Mouse (Mus musculus): ENCODE results near the gene Rhcg.

Gene Rhcg

DNA sequence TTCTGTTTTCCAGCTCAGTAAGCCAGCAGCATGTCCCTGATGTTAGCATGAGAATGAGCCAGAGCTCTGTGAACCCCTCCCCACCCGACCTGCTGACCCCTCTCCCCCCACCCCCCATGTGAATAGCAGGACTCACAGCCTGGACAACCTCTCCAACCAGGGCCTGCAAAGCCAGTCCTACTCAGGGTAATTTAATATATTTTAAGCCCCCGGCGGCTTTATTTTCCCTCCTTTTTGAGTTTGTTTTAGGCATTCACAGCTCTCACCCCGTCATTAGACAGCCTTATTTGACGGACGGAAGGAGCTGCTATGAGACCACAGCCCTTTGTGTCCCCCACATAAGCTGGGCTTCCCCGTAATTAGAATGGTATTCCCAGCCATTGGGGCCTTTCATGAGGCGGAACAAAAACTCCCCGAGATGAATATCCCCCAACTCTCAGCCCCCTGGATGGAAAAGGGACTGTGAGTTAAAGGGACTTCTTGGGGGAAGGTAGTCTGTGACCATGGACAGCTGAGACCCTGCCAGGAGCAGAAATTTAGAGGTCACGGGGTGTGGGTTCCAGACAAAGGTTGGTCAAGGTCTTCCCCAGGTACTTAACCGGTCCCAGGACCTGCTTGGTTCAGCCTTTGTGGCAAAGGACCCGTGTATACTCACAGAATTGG is 68.4 kb downstream of the Rhcg start:
- no peak for DNase-seq

DNA sequence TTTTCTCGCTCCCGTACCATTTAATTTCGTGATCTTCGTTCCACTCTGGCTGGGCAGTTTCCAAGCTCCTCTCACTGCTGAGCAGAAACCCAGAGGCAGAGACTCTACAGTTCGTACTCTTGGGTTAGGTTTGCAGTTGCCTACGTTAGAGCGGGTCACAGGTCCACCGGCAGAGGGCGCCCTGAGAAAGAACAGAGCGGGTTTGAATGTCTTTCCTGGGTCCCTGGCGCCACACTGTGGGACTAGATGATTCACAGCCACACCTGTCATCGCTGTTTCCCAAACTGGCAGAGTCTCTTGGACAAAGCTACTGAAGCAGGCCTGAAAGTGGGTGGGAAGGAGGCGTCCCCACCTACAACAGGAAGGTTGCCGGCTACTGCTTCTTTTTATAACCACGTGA is 70.4 kb downstream of the Rhcg start:
- peak; percentile 99 to 100 for DNase-seq

DNA sequence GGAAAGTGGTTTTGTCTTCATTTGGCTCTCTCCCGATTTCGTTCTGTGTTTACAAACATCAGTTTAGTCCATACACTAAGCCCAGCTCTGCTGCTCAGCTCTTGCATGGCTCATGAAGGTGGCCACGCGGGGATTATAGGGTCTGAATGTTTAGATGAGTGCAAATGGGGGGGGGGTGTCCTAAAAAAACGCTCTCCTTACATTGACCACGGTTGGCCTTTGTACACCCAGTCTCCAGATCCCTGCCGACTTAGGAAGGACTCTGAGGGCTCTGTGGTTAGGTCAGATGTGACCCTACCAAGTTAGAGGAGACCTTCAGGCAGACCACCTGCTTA is 72.4 kb downstream of the Rhcg start:
- no peak for DNase-seq

- DNase-seq: peak in 1 of 2 experiments; percentile 39
Observed at GRCm38 (mm10) chr7:79544281-79545065, 73.0 kb downstream of the Rhcg start.
